In genomic region chr15:30925838-30926237, GRCm38 (mm10) we compare ENCODE assay signal across 13 mouse cellular contexts.
DNase-seq lines count a peak whose midpoint lies in the region; ATAC-seq and TF ChIP-seq lines count a peak whose summit lies in the region.
"Had no signal": no experiment of that assay in that cellular context is flagged by ENCODE, and none has a peak within 500 bp of the region (broad histone marks: within the 10 kb centered on the region; RNA-seq: fewer than 3 reads in every experiment).

No protein-coding gene starts in this region.

- H3K4me3 ChIP-seq in hindbrain, embryonic 11.5 days (ENCODE audit: low read depth, low read length) = no peak overlapping the region
- no peak overlapping the region for H3K4me3 ChIP-seq in hindbrain, embryonic 12.5 days
- H3K4me3 ChIP-seq in midbrain, embryonic 12.5 days = no peak overlapping the region
- H3K4me3 ChIP-seq in midbrain, embryonic 15.5 days = no peak overlapping the region
- H3K4me3 ChIP-seq in myocyte = no peak overlapping the region
- H3K4me3 ChIP-seq: embryonic facial prominence, embryonic 15.5 days; layer of hippocampus, adult 2 months had no signal

- H3K4me1 ChIP-seq in hindbrain, embryonic 11.5 days (replicated peaks; ENCODE audit: control insufficient read depth, insufficient read depth, low read length) = no peaks in the 10 kb centered on the region
- no peaks in the 10 kb centered on the region for H3K4me1 ChIP-seq in hindbrain, embryonic 12.5 days
- no peaks in the 10 kb centered on the region for H3K4me1 ChIP-seq in midbrain, embryonic 12.5 days
- H3K4me1 ChIP-seq in midbrain, embryonic 15.5 days = no peaks in the 10 kb centered on the region
- H3K4me1 ChIP-seq: embryonic facial prominence, embryonic 15.5 days had no signal

- H3K27ac ChIP-seq in hindbrain, embryonic 11.5 days (ENCODE audit: low read depth, low read length) = no peak overlapping the region
- H3K27ac ChIP-seq in hindbrain, embryonic 12.5 days = no peak overlapping the region
- no peak overlapping the region for H3K27ac ChIP-seq in midbrain, embryonic 12.5 days (replicated peaks)
- H3K27ac ChIP-seq in midbrain, embryonic 15.5 days = no peak overlapping the region
- H3K27ac ChIP-seq: embryonic facial prominence, embryonic 15.5 days; layer of hippocampus, adult 2 months had no signal

- no peak overlapping the region for H3K4me2 ChIP-seq in hindbrain, embryonic 11.5 days (replicated peaks; ENCODE audit: low read depth, low read length)
- no peak overlapping the region for H3K4me2 ChIP-seq in hindbrain, embryonic 12.5 days (replicated peaks)
- H3K4me2 ChIP-seq in midbrain, embryonic 12.5 days (replicated peaks) = no peak overlapping the region
- no peak overlapping the region for H3K4me2 ChIP-seq in midbrain, embryonic 15.5 days
- H3K4me2 ChIP-seq in myocyte (ENCODE audit: low read depth) = no peak overlapping the region
- H3K4me2 ChIP-seq: embryonic facial prominence, embryonic 15.5 days had no signal

- no peaks in the 10 kb centered on the region for H3K36me3 ChIP-seq in hindbrain, embryonic 11.5 days (ENCODE audit: control insufficient read depth, insufficient read depth, low read length)
- H3K36me3 ChIP-seq in hindbrain, embryonic 12.5 days = no peaks in the 10 kb centered on the region
- no peaks in the 10 kb centered on the region for H3K36me3 ChIP-seq in midbrain, embryonic 12.5 days
- H3K36me3 ChIP-seq in midbrain, embryonic 15.5 days (replicated peaks) = no peaks in the 10 kb centered on the region
- no peaks in the 10 kb centered on the region for H3K36me3 ChIP-seq in myocyte (ENCODE audit: control insufficient read depth, insufficient read depth)
- H3K36me3 ChIP-seq: embryonic facial prominence, embryonic 15.5 days had no signal

- H3K79me2 ChIP-seq in myocyte (ENCODE audit: control insufficient read depth, insufficient read depth) = no peaks in the 10 kb centered on the region

- no peak overlapping the region for H3K9ac ChIP-seq in hindbrain, embryonic 11.5 days (ENCODE audit: low read depth, low read length)
- H3K9ac ChIP-seq in hindbrain, embryonic 12.5 days = no peak overlapping the region
- H3K9ac ChIP-seq in midbrain, embryonic 12.5 days (replicated peaks) = no peak overlapping the region
- no peak overlapping the region for H3K9ac ChIP-seq in midbrain, embryonic 15.5 days
- H3K9ac ChIP-seq: embryonic facial prominence, embryonic 15.5 days; forebrain, postnatal 0 days; liver, postnatal 0 days had no signal

- H3ac ChIP-seq in myocyte (ENCODE audit: control insufficient read depth, insufficient read length) = no peak overlapping the region

- 78% methylated on average over 5 of the region's 5 CpGs for WGBS in hindbrain, embryonic 11.5 days
- 71% methylated on average over 5 of the region's 5 CpGs for WGBS in hindbrain, embryonic 12.5 days
- WGBS in midbrain, embryonic 12.5 days = 80% methylated on average over 5 of the region's 5 CpGs
- WGBS in midbrain, embryonic 15.5 days = 89% methylated on average over 5 of the region's 5 CpGs

- no peaks in the 10 kb centered on the region for H3K27me3 ChIP-seq in hindbrain, embryonic 11.5 days (ENCODE audit: control insufficient read depth, insufficient read depth, low read length)
- H3K27me3 ChIP-seq in hindbrain, embryonic 12.5 days = no peaks in the 10 kb centered on the region
- no peaks in the 10 kb centered on the region for H3K27me3 ChIP-seq in midbrain, embryonic 12.5 days
- no peaks in the 10 kb centered on the region for H3K27me3 ChIP-seq in midbrain, embryonic 15.5 days (replicated peaks)
- no peaks in the 10 kb centered on the region for H3K27me3 ChIP-seq in myocyte (ENCODE audit: control insufficient read depth, insufficient read depth, insufficient read length)
- H3K27me3 ChIP-seq: embryonic facial prominence, embryonic 15.5 days had no signal

- DNase-seq in hindbrain, embryonic 11.5 days (ENCODE audit: low spot score) = peak; percentile 31
- DNase-seq in embryo, embryonic 10 days (ENCODE audit: low spot score) = peak; percentile 70
- DNase-seq in urinary bladder, adult 2 months (ENCODE audit: low spot score) = no peak
- DNase-seq in natural killer cell, adult 2 months (ENCODE audit: low spot score in 2 of 2) = no peak
- DNase-seq: forebrain, postnatal 0 days; liver, postnatal 0 days; thymus, adult 2 months had no signal

- no peak for TF ChIP-seq POLR2A in myocyte (IDR thresholded peaks at IDR 0.05; ENCODE audit: insufficient read length, low read depth)

- H3K9me3 ChIP-seq in hindbrain, embryonic 11.5 days (ENCODE audit: control insufficient read depth, low read length) = no peaks in the 10 kb centered on the region
- H3K9me3 ChIP-seq in hindbrain, embryonic 12.5 days (replicated peaks) = no peaks in the 10 kb centered on the region
- H3K9me3 ChIP-seq in midbrain, embryonic 12.5 days = no peaks in the 10 kb centered on the region
- H3K9me3 ChIP-seq in midbrain, embryonic 15.5 days = no peaks in the 10 kb centered on the region
- H3K9me3 ChIP-seq: embryonic facial prominence, embryonic 15.5 days had no signal

- ATAC-seq in hindbrain, embryonic 11.5 days (ENCODE audit: low FRiP score) = no peak
- no peak for ATAC-seq in hindbrain, embryonic 12.5 days (ENCODE audit: low FRiP score)
- 0 out of 2 replicates have a peak, but pooled peaks have one; percentile 23 for ATAC-seq in midbrain, embryonic 12.5 days (ENCODE audit: low FRiP score, low read depth)
- ATAC-seq in midbrain, embryonic 15.5 days (replicated peaks) = no peak
- ATAC-seq: forebrain, postnatal 0 days; liver, postnatal 0 days had no signal

TF ChIP-seq in myocyte, 11 proteins besides CTCF, POLR2A, EP300 and RAD21:
- TF ChIP-seq REST (IDR thresholded peaks at IDR 0.05; ENCODE audit: insufficient read depth, insufficient read length) (peak; percentile 77), E2F4 (IDR thresholded peaks at IDR 0.05; ENCODE audit: insufficient read depth) (no peak), MAX (IDR thresholded peaks at IDR 0.05; ENCODE audit: low read depth) (peak; percentile 74)

Comparison
In these comparisons a context has a peak if more than half of its experiments do, and no peak if none do; other contexts are left out.
1. DNase-seq: peak in hindbrain, embryonic 11.5 days (single experiment) and embryo, embryonic 10 days (single experiment); none in urinary bladder, adult 2 months (single experiment) and natural killer cell, adult 2 months (0 of 2).